Mouse (Mus musculus) ES-E14 (cell line): Measurements from ENCODE around the gene Stx5a. TPM values are rescaled to one million over a fixed set of nuclear protein-coding genes. Genes with fewer than 3 reads are reported as not detected.

Experiments
- DNase-seq: peaks from one replicate; pipeline ENCODE4 v3.0.0-alpha.2; 2013; ENCODE audit warnings: low read depth, low spot score
- H3K27ac ChIP-seq: 2 replicates; pipeline ENCODE4 v1.5.1; 2012; ENCODE audit warnings: low read depth, mild to moderate bottlenecking, low read length, moderate library complexity, mixed read lengths; ENCODE audit not compliant: poor library complexity, insufficient read depth, severe bottlenecking
- H3K36me3 ChIP-seq: 2 replicates; pipeline ENCODE4 v1.6.1; 2012; ENCODE audit warnings: mild to moderate bottlenecking, low read length, moderate library complexity, mixed read lengths; ENCODE audit not compliant: control insufficient read depth, poor library complexity, insufficient read depth, severe bottlenecking
- H3K4me1 ChIP-seq, 2 experiments: fragments of 150-350 bp in 1 of 2; sonication (generic) in 1 of 2; 2 replicates each; pipeline ENCODE4 v1.6.1; 2012; ENCODE audit warnings: low read length in 2 of 2, mild to moderate bottlenecking in 1 of 2, mixed read lengths in 1 of 2; ENCODE audit not compliant: control insufficient read depth in 2 of 2, insufficient read depth in 2 of 2, poor library complexity in 1 of 2
- H3K4me3 ChIP-seq, 2 experiments: fragments of 150-350 bp in 1 of 2; sonication (generic) in 1 of 2; 2 replicates each; pipeline ENCODE4 v1.5.1; 2012; ENCODE audit warnings: low read length in 2 of 2, low read depth in 1 of 2, mild to moderate bottlenecking in 1 of 2, mixed read lengths in 1 of 2; ENCODE audit not compliant: insufficient read depth in 1 of 2, poor library complexity in 1 of 2, severe bottlenecking in 1 of 2
- H3K9ac ChIP-seq: 2 replicates; pipeline ENCODE4 v1.6.1; 2012; ENCODE audit warnings: low read depth, mild to moderate bottlenecking, low read length, mixed read lengths; ENCODE audit not compliant: poor library complexity, insufficient read depth, severe bottlenecking
- H3K9me3 ChIP-seq: fragments of 150-350 bp; sonication (generic); 2 replicates; pipeline ENCODE4 v1.6.1; 2012; ENCODE audit warnings: low read depth, mild to moderate bottlenecking, low read length; ENCODE audit not compliant: control insufficient read depth, insufficient read depth
- CHD2 ChIP-seq: IDR thresholded peaks from 2 replicates; pipeline ENCODE4 v1.6.1; 2014; ENCODE audit warnings: mild to moderate bottlenecking, low read depth, low read length, inconsistent platforms
- HCFC1 ChIP-seq: IDR thresholded peaks from 2 replicates; pipeline ENCODE4 v1.6.1; 2012; ENCODE audit warnings: low read length, inconsistent platforms, borderline replicate concordance; ENCODE audit not compliant: insufficient read depth
- MAFK ChIP-seq: IDR thresholded peaks from 2 replicates; pipeline ENCODE4 v1.6.1; 2014; ENCODE audit warnings: mild to moderate bottlenecking, low read depth, low read length, inconsistent platforms; ENCODE audit not compliant: insufficient read depth
- ZC3H11A ChIP-seq: IDR thresholded peaks from 2 replicates; pipeline ENCODE4 v1.6.1; 2012; ENCODE audit warnings: low read depth, mild to moderate bottlenecking, inconsistent platforms, low read length, borderline replicate concordance
- ZNF384 ChIP-seq: IDR thresholded peaks from 2 replicates; pipeline ENCODE4 v1.6.1; 2012; ENCODE audit warnings: low read depth, low read length, inconsistent platforms
- in situ Hi-C, 2 experiments: fragments of 600-800 bp; cut with MboI; formaldehyde crosslinking; loops; one replicate each; pipeline ENCODE4 v1.15.1; 2025; ENCODE audit warnings: low sequenced_read_pairs in 2 of 2, inconsistent platforms in 1 of 2; ENCODE audit not compliant: unreplicated experiment in 2 of 2
- total RNA-seq: library from RNA; depleted of rRNA; stranded (reverse); fragments of 300-350 nt; gene quantifications from 2 replicates; pipeline ENCODE4 v1.2.3, GENCODE M21; 2012

Stx5a gene
- total RNA-seq, 1 experiment, result 66.3 TPM

GRCm38 (mm10) chr19:8790171-8790570 lies 49.0 kb downstream of the Stx5a start:
- DNase-seq, result no peak
- Histone ChIP-seq H3K27ac (no peak overlapping the region), H3K4me3 (no peak overlapping the region), H3K36me3 (peaks cover 13% of the 10 kb centered on the region), H3K4me1 (peaks cover 0 to 7% of the 10 kb centered on the region in 2 experiments; a peak in 3 of 4 replicates), H3K9ac (no peak overlapping the region), H3K9me3 (no peaks in the 10 kb centered on the region)
- no peak for TF ChIP-seq MAFK
- no peak for TF ChIP-seq HCFC1
- TF ChIP-seq ZC3H11A, result no peak
- TF ChIP-seq CHD2, result no peak
- no peak for TF ChIP-seq ZNF384
- in situ Hi-C loops, result no loop called here

- Histone ChIP-seq H3K9me3 (no peaks in the 10 kb centered on the region), H3K4me1 (peaks cover 3 to 6% of the 10 kb centered on the region in 2 experiments; a peak in 2 of 4 replicates), H3K4me3 (peak within 1 kb of the TSS; percentile 82 to 94), H3K36me3 (peaks cover 11% of the 10 kb centered on the region), H3K27ac (peak within 1 kb of the TSS; percentile 23; the same call in 1 of the 2 replicates), H3K9ac (peak within 1 kb of the TSS; percentile 85)
- in situ Hi-C loops, result no loop called here
- DNase-seq, result peak; percentile 85
- TF ChIP-seq CHD2 (0 out of 2 replicates have a peak, but pooled peaks have one; percentile 9), HCFC1 (no peak), ZC3H11A (no peak), ZNF384 (no peak), MAFK (no peak)
Measured at GRCm38 (mm10) chr19:8798264-8798946, 57.2 kb downstream of the Stx5a start, which contains the start of gene Polr2g. Gene Polr2g (minus strand): TSS chr19:8798577.

- H3K4me1 ChIP-seq, result peaks cover 3 to 6% of the 10 kb centered on the region in 2 experiments; a peak in 2 of 4 replicates
- no peak overlapping the region for H3K9ac ChIP-seq
- H3K36me3 ChIP-seq, result peaks cover 8% of the 10 kb centered on the region
- H3K4me3 ChIP-seq, result 0 out of 4 replicates have a peak overlapping the region, but pooled peaks of 1 of the 2 experiments have one; percentile 94
- no peaks in the 10 kb centered on the region for H3K9me3 ChIP-seq
- in situ Hi-C loops, result no loop called here
- no peak for DNase-seq
- no peak overlapping the region for H3K27ac ChIP-seq
- TF ChIP-seq HCFC1, result no peak
- no peak for TF ChIP-seq ZC3H11A
- TF ChIP-seq CHD2, result no peak
- no peak for TF ChIP-seq ZNF384
- TF ChIP-seq MAFK, result no peak
Measured at GRCm38 (mm10) chr19:8798947-8799315, 57.7 kb downstream of the Stx5a start.

- Histone ChIP-seq H3K36me3 (peaks cover 2% of the 10 kb centered on the region; the same call in 1 of the 2 replicates), H3K4me3 (peak within 1 kb of the TSS; percentile 82 to 99), H3K9me3 (no peaks in the 10 kb centered on the region), H3K27ac (peak within 1 kb of the TSS; percentile 79), H3K9ac (peak within 1 kb of the TSS; percentile 88), H3K4me1 (peaks cover 5 to 11% of the 10 kb centered on the region in 2 experiments)
- no peak for TF ChIP-seq ZNF384
- TF ChIP-seq CHD2, result peak; percentile 93
- TF ChIP-seq ZC3H11A, result no peak
- 0 out of 2 replicates have a peak, but pooled peaks have one; percentile 24 for TF ChIP-seq HCFC1
- TF ChIP-seq MAFK, result no peak
- peak; percentile 96 for DNase-seq
- in situ Hi-C loops, result no loop called here
Measured at GRCm38 (mm10) chr19:8802130-8802821, 61.1 kb downstream of the Stx5a start, which contains the start of gene Zbtb3. Gene Zbtb3 (plus strand): TSS chr19:8802555.
